Mouse (Mus musculus): ENCODE measurements around the gene Duox2.

Duox2 gene

DNA sequence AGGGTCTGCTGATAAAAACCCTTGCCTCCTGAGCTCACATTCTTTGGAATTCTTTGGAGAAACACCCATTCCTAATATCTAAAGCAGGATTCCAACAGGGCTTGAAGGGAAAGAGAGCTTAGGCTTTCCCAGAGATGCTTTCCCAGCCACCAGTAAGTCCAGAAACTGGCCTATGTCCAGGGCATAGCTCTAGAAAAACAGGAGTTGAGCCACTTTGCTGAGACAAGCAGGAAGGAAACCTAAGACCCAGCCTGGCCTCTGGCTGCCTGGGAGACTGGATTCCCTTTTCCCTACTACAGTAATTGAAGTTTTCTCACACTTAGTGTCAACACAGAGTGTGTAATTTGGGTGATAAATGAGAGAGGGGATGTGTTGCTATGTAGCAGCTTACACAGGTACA, 61.9 kb downstream of the Duox2 start:
- peak; percentile 12 for DNase-seq

DNA sequence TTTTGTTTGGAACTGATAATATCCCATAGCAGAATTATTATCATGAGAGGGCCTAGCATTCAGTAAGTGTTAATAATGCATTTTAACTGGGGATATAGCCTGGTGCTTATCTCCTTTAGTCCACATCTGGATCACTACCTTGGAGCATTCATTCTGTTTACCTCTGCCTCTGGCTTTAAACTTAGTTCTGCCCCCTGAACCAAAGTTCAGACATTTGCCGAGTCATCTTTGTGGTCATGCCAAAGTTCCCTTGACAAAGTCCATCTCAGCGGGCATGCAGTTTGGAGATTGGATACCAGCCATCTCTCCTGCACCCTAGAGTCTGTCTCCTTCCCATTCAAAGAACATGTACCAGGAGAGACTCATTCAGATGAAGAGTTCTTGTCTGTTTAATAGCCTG, 62.8 kb downstream of the Duox2 start:
- no peak for DNase-seq

DNA sequence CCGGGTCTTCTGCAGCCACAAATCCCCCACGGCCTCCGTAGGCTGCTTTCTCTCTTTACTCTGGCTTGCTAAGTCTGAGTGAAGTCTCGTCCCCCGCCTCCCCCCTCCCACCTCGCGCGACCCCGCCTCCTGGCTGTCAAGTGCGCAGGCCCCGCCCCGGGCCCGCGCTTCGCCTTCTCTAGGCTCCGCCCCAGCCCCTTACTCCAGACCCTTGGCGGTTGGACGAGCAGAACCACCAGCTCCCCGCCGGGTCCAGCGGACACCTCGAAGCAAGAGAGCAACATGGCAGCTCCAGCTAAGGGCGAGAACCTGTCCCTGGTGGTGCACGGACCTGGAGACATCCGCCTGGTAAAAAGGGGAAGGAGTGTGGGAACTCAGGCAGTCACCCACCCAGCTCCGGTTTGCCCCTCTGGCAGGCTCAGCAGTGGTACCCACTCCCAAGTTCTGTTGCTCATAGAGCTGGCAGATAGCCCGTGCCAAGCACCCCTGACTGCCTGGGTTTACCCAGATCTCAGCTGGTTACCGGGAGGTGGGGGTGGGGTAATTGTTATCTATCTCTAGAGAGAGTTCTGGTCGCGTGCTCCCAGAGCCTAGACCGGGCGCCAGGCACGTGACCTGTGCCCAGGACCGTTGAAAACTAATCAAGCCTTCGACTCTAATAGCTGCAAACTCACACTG, 63.5 kb downstream of the Duox2 start, which contains the start of gene Sord:
Gene Sord (plus strand): TSS at position 139 of the 678 bp plus-strand sequence.
- peak; percentile 78 for DNase-seq

- DNase-seq = peak; percentile 31
Measured at GRCm38 (mm10) chr2:122233759-122234557, 64.3 kb downstream of the Duox2 start.

- no peak for DNase-seq
Measured at GRCm38 (mm10) chr2:122233341-122233740, 64.9 kb downstream of the Duox2 start.

DNA sequence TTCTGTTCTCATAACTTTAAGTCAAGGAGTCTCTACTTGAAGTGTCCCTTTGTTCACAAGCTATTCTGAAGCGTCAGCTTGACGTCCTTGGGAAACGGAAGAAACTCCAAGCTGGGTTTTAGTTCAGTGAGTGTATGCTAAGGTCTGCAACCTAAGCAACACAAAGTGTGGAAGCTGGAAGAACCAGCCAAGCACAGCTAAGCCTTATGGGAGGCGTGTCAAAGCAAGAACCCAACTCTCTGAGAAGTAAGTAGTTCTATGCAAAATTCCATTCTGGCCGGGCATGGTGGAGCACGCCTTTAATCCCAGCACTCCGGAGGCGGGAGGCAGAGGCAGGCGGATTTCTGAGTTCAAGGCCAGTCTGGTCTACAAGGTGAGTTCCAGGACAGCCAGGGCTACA, 66.6 kb downstream of the Duox2 start:
- no peak for DNase-seq

- DNase-seq = no peak
Measured at GRCm38 (mm10) chr2:122230395-122230794, 67.9 kb downstream of the Duox2 start.

Data from lung, postnatal 10 days (tissue).